Mouse (Mus musculus): Measurements from ENCODE around the gene Ankrd6.

GRCm38 (mm10) chr4:32869370-32869769 is 81.3 kb downstream of the Ankrd6 start:
- TF ChIP-seq TAL1 (IDR thresholded peaks at IDR 0.05; ENCODE audit: low read length) (no peak), ELF1 (IDR thresholded peaks at IDR 0.05; ENCODE audit: low read depth, low read length) (no peak), KAT2A (conservative IDR thresholded peaks at IDR 0.05; ENCODE audit: low read depth, low read length) (no peak), EP300 (IDR thresholded peaks at IDR 0.05; ENCODE audit: low read depth in 1 of 2, low read length in 2 of 2) (no peak), CTCF (IDR thresholded peaks at IDR 0.05 in 2 of 3, conservative IDR thresholded peaks at IDR 0.05 in 1 of 3; ENCODE audit: control insufficient read depth in 1 of 3, insufficient read depth in 1 of 3, low read depth in 2 of 3, low read length in 3 of 3, poor library complexity in 1 of 3, severe bottlenecking in 1 of 3) (no peak), POLR2A (IDR thresholded peaks at IDR 0.05; ENCODE audit: control insufficient read depth in 1 of 2, insufficient read depth in 1 of 2, low read depth in 1 of 2, low read length in 2 of 2, poor library complexity in 1 of 2) (no peak), TBP (IDR thresholded peaks at IDR 0.05; ENCODE audit: low read depth, low read length) (no peak)
